Mouse (Mus musculus) adrenal gland, postnatal 10 days (tissue): ENCODE results near the gene Gm28230. TPM values are rescaled to one million over a fixed set of nuclear protein-coding genes. Genes with fewer than 3 reads are reported as not detected.

Experiments used
- DNase-seq: peaks from one replicate; pipeline ENCODE4 v3.0.0; 2021; ENCODE audit warnings: mixed read lengths
- total RNA-seq, 2 experiments: library from RNA; stranded (reverse); gene quantifications; 2 replicates each; pipeline ENCODE4 v1.2.3; 2021

Gm28230 gene
- total RNA-seq, 2 experiments from 2014 or later = 0.69 to 1.7 TPM

DNA sequence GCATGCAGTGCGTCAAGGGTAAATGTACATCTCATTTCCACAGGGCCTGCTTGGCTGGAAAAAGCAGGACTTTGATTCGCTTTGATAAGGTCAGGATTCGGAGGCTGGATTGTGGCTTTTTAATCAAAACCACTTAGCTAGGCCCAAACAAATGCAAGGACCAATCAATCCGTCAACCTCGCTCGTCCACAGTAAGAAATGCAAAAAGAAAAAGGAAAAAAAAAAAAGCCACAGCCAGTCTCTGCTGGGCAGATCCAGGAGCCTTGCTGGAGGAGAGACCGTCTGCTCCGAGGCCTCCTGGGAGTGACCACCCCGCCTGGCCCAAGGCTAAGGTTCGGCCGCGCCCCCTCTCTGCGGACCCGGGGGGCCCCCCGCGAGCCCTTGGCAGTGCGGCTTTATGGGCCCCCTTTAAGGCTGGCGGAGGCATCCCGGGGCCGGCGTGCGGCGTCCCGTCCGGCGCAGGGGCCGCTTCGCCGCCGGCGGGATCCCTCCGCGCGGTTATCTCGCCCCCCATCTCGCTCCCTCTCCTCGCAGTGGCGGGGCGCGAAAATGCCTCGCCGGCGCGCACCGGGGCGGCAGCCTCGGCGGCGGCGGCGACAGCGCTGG is 22.0 kb upstream of the Gm28230 start, which contains the start of gene Hoxd8:
Gene Hoxd8, plus strand, starts transcription at position 223 of the 606 bp plus-strand sequence.
- peak; percentile 88 for DNase-seq

- peak; percentile 68 for DNase-seq
These were observed 21.5 kb upstream of the Gm28230 start for GRCm38 (mm10) chr2:74704999-74705466.

DNA sequence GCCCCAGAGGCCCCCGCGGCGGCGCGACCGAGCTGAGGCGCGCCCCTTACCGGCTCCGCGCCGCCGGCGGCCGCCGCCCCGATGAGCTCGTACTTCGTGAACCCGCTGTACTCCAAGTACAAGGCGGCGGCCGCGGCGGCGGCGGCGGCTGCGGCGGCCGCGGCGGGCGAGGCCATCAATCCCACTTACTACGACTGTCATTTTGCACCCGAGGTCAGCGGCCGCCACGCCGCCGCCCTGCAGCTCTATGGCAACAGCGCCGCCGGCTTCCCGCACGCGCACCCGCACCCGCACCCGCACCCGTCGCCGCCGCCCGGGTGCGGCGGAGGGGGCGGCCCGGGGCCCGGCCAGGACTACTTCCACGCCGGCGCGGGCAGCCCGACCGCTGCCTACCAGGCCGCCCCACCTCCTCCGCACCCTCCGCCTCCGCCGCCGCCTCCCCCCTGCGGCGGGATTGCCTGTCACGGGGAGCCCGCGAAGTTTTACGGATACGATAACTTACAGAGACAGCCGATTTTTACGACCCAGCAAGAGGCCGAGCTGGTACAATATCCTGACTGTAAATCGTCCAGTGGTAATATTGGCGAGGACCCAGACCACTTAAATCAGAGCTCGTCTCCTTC is 20.9 kb upstream of the Gm28230 start:
- DNase-seq = peak; percentile 78

- DNase-seq = no peak
These were observed 20.1 kb upstream of the Gm28230 start for GRCm38 (mm10) chr2:74706393-74706960.

DNA sequence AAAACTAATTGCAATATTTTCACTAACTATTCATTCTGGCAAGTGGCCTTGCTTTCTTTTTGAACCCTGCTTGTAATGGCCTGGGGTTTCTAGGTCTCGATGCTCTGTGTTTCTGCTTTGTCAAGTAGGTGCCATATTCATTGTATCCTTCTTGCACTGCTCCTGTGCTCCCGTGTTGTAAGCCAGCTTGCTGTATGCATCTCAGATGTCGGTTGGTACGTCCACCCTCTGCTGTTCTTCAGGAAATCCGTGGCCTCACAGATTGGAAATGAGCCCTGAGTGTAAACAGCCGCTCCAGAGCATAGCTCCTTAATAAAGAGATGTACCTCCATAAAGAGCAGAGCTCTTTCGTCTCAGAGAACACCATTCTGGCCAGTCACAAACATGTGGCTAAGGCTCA is 18.9 kb upstream of the Gm28230 start:
- DNase-seq = peak; percentile 3

DNA sequence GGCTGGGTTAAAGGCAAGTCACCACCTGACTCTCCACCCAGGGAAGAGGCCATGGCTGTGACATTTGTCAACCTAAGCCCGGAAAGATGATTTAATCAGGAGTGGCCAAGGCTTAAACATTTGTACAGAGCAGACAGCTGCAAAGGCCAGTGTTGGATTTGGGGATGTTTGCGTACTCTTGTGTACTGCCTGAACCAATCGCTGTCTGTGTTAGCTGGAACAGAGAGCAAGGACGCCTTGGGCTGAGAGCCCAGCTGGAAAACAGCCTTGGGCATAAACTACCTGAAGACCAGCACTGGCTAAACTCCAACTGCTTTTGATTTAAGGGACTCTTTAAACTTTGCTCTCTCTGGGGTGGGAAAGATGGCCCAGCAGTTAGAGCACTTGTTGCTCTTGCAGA is 17.9 kb upstream of the Gm28230 start:
- DNase-seq = peak; percentile 60

DNA sequence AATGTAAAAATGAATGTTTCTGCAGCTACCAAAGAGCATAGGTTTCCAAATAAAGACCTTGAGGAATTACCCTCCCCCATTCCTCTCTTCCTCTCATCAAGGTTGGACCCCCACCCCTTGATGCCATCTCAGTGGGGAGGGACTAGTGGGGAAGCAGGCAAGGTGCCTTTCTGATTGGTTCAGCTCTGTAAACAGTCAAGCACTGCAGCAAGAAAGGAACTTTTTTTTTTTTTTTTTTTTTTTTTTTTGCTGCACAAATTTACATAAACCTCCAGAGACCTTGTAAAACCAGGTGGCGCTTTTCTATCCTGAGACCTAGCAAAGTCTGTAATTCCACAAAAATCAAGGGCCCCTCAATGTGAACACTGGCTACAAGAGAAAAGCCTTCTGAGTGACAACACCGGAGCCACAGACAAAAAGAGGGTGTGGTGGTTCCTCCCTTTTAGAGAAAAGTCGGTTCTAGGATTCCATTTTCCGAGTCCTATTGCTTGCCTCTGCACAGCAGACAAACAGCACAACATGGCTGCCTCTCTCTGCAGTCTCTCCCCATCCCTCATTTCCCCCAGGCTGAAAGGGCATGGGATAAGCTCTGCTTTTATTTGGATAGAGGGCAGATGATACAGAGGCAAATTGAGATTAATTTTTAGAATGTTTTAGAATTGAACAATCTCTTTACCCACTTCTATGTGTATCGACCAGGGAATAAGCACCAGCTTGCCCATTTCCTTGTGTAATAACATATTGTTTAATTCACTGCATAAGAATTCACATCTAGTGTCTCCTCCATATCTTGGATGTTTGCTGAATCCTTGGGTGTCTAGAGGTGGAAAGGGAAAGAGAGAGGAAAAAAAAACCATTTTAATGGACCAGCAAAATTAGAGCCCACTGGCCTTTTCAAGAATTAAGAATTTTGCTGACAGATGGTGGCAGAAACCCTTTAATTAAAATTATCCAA is 16.8 kb upstream of the Gm28230 start:
- peak; percentile 4 for DNase-seq

- peak; percentile 44 for DNase-seq
These were observed 15.5 kb upstream of the Gm28230 start for GRCm38 (mm10) chr2:74710929-74711543.

- peak; percentile 70 for DNase-seq
These were observed 14.6 kb upstream of the Gm28230 start, which contains the start of the genes Hoxd3 and Hoxd4 for GRCm38 (mm10) chr2:74711721-74712621. Hoxd3 (plus strand) TSS chr2:74711927. Hoxd4 (plus strand) TSS chr2:74711929.

DNA sequence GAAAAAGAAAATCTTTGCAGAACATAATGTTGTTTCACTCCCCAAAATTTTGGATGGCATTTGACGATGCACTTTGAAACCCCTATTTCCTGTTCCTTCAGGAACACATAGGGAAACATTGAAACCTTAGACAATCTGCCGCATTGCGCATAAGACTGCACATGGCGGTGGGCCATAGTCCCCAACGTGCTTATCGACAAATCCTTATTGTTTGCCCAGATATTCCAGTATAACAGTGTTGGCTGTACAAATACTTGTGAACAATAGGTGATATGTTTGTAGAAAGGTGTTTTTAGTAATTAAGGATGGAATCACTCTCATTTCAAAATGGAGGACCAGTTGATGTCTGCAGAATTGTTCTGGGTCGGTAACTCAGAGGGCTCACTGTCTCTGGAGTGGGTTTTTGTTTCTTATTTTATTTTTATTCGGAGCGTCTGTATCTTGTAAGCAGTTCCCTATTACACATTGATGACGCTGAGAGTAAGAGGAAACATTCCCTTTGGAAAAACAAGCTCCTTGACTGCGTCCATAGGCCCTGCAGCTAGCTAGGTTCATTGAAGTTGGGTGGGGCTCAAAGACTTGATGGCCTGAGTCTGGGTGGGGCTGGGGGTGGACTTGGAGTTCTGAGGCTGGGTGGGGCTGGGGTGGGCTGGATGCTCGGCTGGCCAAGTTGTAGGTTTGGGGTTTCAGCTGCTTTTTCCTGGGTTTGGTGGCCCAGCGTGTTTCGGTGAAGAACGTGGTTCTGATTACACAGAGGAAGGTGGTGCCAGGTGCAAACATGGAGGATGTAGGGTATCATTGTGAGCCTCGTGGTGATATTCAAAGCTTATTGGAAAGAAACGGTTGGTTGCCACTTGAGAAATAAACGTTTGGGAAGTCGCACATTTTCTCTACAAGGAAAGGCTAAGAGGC is 13.0 kb upstream of the Gm28230 start:
- peak; percentile 6 for DNase-seq

DNA sequence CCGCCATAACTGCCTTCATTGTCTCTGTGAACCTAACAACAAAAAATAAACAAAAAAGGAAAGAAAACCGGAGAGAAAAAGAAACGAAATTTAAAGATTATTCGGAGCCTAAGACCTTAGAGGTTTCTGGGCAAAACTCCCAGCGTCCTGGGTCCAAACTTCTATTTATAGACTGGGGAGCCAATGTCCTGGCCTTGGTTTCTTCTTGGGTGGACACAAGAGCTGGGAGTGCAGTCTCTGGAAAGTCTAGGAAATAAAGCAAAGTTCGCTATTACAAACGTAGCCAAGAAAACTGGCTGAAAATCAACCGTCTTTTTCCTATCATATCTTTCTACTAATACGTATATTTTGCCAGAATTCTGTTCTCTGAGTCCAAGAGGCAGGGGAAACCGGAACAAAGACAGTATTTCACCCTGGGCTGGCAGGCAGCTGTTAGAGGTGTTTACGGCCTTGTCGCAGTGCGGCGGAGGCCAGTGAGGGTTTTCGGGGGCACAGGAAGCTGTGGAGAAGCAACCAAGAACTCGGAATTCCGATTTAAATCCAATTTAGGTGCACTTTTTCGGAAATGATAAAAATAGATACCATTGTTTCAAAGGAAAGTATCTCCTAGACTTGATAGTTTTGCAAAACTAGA is 12.3 kb upstream of the Gm28230 start:
- DNase-seq = peak; percentile 32

DNA sequence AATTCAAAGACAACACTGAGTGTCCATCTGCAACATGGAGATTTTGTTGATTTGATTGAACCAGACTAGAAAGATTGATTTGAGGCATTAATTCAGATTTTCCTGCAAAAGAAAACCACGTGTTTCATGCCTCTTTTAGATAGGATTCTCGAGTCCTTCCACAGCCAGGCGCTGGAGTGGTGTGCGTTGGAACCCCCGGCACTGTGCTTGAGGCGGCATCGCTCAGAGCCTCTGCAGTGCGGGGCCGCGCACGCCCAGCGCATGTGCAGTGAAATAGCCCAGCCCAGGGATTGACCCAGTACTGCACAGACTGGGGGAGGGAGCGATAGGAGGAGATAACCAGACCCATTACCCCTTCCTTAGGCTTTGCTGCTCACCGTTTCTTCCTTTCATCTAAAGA is 11.6 kb upstream of the Gm28230 start:
- DNase-seq = peak; percentile 75

DNA sequence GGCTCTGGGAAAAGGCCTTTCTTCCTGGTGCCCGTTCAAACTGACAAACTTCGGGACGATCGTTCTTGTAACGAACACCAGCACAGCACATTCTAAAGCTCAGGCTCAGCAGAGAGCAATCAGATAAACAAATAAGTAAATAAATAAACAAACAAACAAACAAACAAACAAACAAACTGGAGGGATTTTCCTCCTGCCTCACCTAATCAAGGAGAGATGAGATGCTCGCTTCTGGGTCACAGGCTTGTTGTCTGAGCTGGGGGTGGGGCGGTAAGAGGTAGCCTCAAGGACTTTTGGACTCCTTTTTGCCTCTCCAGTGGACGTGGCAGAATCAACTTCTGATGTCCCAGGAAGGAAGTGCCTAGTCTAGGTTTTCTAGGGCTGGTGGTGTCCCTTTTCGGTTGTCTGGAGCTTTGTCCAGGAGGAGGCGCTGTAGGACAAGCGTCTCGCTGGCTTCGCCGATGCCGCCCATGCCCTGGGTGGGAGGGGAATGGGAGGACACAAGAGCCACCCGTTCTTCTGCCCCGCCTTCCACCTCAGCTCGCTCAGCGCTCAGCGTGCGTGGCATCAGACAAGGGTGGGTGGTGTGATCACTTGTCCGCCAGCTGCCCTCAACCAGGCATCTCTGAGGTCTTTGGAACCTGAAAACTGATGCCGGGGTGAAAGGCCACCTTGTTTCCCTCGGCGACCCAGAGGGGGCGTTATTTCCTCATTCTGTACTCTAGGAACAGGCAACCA is 10.9 kb upstream of the Gm28230 start:
- DNase-seq = peak; percentile 97

GRCm38 (mm10) chr2:74720384-74720783 is 6.1 kb upstream of the Gm28230 start:
- no peak for DNase-seq

GRCm38 (mm10) chr2:74720955-74721491 is 5.5 kb upstream of the Gm28230 start:
- DNase-seq = no peak

GRCm38 (mm10) chr2:74721882-74722281 is 4.6 kb upstream of the Gm28230 start:
- no peak for DNase-seq

DNA sequence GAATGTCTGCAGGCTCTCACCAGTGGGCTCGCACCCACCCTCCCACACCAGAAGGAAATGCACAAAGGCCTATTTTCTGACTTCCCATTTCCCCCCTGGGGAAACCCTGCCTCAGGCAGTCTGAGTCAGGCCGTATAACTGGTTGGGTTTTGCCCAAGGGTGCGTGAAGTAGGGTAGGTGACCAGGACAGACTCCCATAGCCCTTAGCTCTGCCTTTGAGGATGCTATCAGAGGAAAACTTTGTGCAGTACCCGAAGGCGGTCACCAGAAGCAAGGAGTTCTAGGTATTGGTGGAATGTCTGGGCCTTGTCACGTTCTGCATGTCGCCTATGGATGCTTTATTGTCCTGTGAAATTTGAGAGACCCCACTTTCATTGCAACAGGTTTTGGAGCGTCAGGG is 3.6 kb upstream of the Gm28230 start:
- DNase-seq = no peak
